Mouse (Mus musculus) embryo, embryonic 11 days (tissue): Measurements from ENCODE around the gene Cit.

Experiments
- DNase-seq: peaks from one replicate; pipeline ENCODE4 v3.0.0-alpha.2; 2015

Cit gene

DNA sequence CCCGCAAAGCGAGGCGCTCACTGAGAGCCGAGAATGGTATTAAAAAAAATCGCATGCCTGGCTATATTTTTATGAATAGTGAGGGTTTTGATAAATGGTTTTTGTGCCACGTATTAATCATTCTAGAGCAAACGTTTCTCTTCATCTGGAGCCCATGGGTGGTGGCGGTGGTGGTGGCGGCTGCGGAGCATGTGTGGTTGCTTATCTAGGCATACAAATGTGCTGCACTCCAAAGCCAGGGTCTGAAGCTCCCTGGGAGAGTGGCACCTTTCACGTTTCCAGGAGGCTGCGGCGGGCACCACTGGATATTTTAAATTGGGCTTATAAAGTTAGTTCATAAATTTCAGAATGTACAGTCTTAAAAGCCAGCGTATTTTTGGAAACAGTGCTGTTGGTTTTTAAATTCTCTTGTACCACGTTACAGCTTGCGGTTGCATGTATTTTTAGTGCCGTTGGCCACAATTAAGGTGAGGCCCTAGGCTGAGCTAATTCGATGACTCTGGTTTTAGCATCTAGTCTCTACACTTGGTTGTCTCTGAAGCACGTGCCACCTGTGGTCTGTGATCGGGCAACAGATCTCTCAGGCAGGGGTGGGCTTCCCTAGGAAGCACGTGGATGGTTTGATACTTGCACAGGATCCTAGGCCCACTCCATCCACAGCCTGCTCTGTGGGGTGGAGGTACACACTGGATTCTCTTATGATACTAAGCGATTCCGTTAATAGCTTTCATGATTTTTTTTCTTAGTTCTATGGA, 73.7 kb downstream of the Cit start:
- DNase-seq: no peak

DNA sequence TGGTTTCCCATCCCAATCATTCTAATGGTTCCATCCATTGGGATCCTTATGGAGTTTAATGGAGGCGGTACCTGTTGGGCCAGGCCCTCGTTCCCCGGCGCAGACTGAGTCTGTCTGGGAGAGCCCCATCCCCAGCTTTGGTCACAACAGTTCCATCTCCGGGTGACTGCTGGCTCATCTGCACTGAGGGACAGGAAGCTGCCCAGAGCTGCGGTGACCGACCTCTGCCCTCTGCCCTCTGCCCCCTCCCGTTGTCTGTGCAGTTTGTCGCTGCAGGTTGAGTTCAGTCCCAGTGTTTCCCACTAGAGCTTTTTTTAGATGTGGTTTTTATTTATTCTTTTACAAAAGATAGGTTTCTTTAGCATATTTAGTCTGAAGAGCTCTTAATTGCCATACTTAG, 76.9 kb downstream of the Cit start:
- no peak for DNase-seq

DNA sequence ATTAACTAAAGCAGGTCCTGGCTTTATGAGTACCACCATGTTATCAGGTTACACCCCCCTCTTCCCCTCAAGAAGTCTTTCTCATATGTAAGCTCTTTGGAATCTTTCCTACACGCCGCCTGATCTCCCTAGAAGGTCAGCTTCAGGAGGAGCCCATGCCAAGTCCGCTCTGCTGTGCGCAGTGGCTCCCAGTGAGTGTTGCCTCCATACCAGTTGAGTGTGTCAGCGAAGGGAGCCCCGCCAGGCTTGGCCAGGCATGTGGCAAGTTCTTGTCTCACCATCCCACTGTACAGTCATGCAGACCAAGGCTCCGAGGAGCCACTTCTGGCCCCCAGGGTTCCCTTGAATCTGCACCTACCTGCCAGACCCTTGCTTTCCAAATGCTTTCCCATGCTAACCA, 79.9 kb downstream of the Cit start:
- DNase-seq: no peak

DNA sequence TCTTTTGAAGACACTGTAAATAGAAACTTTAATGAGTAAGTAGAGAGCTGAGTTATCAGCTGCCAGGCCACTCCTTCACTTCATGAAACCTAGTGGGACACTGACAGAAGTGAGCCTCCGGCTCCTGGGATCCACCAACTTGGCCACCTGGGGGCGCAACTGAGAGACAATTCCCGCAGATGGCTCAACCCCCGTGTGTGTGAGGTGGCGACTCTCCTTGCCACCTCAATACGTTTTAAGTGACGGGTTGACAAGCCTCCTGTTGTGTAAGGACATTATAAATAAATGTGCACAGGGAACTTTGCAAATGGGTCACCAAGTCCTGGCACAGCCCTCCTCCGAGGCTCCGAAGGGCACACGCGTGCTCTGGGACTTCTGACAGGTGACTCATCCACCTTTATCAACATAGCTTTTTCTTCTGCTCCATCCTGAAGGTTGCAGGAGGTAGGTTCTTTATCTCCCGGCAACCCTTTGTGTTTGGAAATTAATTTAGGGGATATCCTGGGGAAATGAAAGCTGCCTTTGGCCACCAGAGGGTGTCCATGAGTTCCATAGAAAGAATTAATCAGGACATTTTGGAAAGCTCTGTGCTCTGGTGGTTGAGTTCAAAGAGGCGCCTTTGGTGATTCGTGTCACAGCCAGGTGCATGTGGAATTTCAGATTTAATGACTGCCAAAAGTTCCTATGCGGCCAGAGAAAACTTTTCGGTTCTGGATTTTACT, 83.9 kb downstream of the Cit start:
- DNase-seq: no peak

DNA sequence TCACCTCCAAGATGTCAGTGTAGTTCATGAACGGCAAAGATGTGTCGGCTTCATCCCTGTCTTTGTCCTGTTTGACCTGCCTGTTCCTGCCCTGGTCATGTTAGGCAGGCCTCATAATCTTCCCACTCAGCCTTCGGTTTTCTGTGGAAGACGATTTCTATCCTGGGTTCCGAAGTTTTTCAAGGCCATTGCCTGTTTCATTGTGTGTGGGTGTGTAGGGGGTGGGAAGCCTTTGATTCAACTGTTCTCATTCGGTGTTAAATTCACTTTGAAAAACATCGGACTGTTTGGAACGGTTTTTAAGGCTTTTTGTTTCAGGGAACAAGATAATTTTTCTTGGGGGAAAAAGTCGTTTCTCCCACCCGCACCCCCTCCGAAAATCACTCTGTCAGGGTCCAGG, 87.2 kb downstream of the Cit start:
- no peak for DNase-seq

DNA sequence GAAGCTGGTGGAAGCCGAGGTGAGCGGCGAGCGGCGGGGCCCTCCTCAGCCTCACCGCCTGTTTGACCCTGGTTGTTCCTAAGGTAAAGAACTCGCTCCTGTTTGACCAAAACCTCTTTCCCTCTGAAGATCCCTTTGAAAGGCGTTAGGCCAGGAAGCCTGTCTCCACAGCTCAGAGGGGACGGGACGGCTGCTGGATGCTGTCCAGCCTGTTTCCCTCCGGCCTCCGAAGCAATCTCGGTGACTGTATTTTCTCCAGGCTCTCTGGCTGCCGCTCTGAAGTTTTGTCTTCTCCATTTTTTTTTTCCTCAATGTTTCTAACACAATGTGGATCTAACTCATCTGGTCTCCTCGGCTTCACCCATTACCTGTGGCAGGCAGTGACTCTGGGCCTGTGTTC, 91.8 kb downstream of the Cit start:
- no peak for DNase-seq

DNA sequence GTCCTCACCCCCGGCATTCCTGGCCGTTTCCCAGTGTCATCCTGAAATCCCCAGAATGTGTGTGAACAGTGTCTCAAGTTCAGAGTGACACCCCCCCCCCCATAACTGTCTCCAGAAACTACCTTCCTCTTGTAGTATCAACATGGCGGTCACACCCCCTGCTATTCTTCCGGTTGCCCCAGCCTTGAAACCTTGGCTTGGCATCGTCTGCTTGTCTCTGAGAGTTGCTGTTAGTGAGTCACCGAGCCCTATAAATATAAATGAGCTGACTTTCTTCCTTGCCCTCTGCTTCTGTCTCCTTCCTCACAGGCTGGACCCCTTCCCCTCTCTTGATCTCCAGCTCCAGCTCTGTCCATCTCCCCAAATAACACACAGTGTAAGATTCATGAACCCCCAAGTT, 92.5 kb downstream of the Cit start:
- no peak for DNase-seq

DNA sequence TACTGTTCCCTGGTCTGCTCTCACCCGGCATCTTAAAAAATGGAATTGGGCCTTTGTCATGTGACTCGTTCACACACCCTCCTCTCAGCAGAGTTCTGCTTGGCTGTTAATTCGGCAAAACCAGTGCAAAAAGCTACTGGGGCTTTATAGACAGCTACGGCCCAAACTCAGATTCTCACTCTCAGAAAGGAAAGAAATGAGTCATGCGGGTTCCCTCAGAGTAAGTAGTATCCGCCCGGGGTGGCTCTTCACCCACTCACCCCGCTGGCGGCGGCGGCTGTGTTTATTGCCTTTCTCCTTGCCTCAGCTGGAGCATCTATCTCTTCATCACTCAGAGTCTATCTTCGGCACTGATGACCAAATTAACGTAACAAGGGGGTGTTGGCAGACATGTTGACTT, 93.9 kb downstream of the Cit start:
- no peak for DNase-seq

DNA sequence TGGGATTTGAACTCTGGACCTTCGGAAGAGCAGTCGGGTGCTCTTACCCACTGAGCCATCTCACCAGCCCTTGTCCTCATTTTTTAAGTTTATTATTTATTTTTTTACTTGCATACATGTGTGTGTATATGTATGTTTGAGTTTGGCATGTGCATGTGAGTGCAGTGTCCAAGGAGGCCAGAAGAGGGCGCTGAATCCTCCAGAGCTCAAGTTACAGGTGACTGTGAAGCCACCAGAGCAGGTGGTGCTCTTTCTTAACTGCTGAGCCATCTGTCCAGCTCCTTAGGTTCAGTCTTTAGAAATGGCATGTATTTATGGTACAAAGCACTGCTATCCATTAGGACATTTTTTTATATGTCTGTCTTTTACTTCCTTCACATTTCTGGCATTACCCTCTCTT, 97.3 kb downstream of the Cit start:
- no peak for DNase-seq

DNA sequence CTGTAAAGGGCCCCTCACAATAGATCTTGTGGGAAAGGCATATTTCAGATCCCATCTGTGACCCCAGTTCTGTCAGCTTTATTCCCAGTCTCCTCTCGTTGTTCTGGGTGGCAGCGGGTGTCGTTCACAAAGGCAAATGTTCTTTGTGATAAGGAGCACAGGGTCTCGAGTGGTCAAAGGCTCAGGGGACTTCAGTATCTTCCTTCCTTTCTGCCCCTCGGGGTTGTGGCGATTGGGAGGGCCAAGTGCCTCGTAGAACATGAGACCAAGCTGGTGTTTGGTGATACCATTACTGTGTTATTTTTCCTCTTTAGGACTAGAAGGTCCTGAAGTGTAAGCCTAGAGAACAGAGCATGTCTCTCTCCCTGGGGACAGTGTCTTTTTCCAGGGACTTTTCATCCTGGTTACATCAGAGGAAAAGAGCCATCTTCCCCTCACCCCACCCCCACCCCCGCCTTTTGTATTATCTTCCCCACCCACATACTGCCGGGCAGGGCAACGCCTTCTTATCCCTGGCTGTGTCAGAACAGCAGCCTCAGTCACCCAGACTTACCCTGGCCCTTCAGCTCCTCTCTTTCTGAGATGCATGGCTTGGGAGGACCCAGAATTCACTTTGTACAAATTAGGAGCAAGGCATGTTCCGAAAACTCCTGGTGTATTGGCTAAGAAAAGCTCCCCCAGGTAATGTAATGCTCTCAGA, 99.9 kb downstream of the Cit start:
- DNase-seq: no peak

DNA sequence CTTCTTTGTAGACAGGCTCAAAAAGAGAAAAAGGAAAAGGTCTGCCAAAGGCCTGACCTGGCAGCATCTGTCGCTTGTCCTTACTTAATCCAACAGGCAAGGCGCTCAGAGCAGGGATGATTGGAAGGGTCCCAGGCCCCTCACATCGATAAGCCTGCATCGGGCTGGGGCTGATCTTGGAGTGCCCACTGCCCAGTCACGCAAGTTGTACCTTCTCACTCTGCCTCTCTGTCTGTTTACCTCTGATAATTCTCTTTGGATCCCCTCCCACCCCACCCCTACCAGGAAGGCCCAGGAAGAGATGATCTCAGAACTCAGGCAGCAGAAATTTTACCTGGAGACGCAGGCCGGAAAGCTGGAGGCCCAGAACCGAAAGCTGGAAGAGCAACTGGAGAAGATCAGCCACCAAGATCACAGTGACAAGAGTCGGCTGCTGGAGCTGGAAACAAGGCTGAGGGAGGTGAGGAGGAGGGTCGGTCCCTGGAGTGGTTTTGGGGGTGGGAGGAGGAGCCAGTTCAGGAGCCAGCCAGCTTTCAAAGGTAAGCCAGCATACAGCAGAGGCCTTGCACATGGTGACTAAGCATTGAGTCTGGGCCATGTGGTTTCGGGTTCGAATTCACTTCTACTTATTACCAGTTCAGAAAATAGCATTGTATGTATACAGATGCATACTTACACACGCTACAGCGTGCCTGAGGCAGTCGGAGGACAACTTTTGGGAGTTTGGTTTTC, 102.7 kb downstream of the Cit start:
- DNase-seq: no peak

DNA sequence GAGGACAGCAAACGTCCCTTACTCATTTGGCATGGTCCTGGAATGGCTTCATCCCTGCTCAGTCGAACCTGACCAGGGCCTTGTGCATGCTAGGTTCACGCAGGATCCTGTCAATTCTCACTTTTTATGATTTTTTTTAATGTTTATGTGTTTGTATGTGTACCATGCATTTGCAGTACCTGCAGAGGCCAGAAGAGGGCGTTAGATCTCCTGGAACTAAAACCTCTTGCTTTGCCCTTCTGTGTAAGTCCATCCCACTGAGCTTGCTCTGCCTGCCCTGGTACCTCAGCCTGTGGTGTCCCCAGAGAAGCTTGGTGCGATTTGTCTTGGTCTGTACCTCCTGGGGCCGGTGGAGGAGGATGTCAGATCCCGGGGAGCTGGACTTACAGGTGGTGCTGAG, 105.9 kb downstream of the Cit start:
- DNase-seq: no peak

DNA sequence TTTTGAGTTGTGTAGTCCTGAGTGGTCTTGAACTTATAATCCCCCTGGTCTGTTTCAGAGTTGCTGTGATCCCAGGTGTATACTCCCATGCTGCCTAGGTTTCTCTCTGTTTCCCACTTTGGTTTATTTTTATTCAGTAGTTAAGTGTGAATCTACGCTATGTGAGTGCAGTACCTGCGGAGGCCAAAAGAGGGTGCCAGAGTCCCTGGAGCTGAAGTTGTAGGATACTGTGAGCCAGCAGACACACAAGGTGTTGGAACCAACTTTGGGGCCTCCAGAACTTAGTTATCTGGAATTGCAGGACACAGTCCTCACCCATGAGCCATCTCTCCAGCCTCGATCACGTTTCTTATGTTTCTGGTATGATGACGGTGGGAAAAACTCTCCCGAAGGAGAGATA, 108.1 kb downstream of the Cit start:
- DNase-seq: no peak

DNA sequence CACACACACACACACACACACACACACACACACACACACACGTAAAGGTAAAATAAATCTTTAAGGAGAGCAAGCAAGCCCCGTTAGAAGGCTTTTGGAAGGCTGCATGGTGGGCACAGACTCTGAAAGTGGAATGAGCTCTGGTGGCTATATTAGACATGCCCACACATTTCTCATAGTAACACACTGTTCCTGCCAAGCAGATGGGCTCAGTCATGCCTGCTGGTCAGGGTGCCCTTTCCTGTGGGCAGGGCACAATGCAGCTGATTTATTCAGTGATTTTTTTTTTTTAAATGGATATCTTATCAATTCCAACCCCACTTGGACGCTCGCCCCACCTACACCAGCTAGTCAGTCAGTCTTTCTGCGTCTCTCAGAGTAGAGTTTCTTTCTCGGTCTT, 109.0 kb downstream of the Cit start:
- no peak for DNase-seq

DNA sequence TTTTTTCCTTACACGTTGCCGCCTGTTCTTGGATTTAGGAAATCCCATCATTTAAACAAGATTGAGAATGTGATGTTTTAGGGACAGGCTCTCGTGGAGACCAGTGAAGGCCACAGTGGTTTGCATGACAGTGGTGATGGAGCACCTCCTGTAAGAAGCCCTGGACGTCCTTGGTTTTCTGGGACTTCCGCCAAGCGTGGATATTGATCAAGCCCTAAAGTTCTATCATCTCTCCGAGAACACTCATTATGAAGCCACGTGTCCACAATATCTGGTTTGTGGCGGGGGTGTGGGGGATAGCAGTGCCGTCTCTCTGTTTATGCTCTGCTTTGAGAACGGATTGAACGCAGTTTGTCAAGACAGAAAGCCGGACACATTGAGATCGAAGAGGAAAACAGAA, 109.5 kb downstream of the Cit start:
- no peak for DNase-seq

DNA sequence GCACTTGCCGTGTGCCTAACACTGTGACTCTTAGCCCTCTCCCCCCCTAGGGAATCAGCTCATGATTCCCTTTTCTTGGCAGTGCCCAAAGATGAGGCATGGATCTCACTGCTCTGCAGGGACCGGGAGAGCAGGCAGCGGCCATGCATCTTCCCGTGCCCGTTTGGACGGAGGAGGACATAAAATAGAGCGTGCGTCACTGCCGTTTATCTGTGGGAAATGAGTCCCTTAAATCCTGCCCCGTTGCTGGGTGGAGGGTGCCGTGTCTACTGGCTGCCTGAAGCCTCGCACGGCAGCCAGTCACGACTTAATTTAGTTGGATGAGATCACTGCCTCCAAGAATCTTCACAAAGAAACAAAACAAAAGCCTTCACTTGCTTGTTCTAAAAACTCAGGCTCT, 110.1 kb downstream of the Cit start:
- DNase-seq: no peak

DNA sequence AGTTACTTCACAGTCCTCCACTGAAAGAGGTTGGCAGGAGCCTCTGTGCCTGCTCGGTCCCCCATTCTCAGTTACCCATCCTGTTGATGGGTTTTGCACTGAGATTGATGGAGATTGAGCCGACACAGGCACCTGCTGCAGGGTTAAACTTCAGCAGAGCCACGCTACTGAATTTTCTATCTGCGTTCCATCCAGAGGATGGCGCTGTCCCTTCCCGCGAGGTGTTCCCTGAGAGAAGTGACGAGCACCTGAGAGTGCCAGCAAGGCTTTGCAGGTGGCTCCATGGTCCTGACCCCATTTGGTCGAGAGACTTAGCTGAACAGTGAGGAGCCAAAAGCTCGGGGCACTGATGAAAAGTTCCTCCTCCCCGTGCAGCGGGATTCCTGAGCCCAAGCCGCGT, 111.0 kb downstream of the Cit start:
- DNase-seq: no peak

DNA sequence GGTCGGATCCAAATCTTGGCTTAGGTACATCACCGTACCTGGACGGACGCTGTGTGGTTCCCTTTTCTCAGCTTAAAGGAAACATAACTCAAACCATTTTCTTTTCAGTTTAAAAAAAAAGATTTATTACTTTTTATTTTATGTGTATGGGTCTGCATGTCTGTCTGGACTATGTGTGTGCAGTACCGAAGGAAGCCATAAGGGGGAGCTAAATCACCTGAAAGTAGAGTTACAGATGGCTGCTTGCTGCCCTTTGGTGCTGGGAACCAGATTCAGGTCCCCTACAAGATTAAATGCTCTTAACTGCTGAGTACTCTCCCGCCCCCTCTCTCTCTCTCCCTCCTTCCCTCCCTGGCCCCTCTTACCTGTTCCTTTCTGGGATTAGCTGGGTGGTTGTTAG, 112.1 kb downstream of the Cit start:
- DNase-seq: no peak

DNA sequence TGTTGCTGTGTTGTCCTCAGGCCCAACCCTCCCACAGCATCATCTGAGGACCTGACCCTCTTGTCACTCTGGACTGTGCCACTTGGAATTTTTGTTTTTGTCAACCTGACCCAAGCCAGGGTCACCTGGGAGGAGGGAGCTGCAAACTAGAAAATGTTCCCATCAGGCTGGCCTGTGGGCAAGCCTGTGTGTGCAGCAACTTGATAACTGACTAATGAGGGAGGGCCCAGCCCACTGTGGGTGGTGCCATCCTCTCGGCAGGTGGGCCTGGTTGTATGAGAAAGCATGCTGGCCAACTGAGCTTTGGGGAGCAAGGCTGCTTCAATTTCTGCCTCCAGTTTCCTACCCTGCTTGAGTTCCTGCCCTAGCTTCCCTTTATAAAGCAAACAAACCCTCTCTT, 113.3 kb downstream of the Cit start:
- DNase-seq: no peak

DNA sequence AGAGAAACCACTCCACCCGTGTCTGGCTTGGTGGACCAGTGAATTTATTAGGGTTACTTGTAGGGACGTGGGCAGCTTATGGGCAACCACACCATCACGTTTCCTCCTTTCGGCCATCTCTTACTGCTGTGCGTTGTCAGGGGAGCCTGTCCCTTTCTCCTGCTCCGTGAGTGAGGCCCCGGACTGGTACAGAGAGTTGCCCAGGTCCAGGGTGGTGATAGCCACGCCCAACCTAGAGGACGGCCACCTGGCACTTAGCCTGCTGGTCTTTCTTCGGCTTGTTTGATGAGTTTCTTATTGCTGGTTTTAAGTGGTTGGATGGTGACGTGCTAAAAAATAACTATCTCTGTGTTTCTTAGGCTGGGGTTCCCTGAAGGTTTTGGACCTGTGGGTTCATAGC, 113.7 kb downstream of the Cit start:
- no peak for DNase-seq

DNA sequence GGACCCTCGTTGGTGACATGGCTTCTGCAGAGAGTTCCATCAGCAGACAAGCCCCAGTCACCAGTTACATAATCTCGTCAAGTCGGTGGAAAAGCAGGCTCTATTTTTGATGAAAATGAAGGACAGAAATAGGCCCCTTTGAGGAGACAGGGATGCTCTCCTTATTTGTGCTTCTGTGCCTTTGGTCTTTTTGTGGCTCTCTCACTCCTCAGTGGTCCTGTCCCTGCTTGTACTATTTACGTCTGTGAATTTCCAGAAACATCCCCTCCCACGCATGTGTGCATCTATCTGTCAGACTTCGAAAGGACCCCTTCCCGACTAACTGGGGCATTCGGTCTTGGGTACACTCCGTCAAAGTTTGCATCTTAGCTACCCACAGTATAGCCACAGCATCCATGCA, 116.7 kb downstream of the Cit start:
- no peak for DNase-seq

DNA sequence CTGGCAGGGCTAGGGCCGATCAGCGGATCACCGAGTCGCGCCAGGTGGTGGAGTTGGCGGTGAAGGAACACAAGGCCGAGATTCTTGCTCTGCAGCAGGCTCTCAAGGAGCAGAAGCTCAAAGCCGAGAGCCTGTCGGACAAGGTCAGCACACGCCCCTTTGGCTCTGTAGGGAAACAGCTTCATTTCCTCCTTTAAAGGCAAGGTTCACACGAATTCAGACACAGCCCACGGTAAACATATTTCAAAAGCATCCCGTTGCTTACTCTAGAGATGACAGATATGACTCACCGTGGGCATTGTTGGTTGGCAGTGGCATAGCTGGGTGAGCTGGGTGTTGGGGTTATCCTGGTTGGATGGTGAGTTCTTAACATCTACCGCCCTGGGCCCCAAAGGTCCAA, 126.2 kb downstream of the Cit start:
- DNase-seq: no peak

DNA sequence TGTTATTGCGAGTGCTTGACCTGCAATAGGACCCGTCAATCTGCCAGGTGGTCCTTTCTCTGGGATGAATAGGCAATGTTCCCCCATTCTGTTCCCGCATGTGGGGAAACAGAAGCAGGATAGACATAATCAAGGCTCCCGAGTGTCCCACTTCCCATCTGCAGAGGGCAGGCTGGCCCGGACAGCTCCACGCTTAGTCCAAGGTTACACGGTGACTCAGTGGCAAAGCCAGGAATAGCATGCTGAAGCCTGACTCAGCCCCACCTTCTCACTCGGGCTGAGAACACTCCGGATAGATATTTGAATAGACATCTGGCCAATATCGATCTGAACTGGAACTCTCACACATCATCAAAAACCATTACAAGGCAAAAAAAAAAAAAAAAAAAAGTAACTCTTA, 130.6 kb downstream of the Cit start:
- no peak for DNase-seq

DNA sequence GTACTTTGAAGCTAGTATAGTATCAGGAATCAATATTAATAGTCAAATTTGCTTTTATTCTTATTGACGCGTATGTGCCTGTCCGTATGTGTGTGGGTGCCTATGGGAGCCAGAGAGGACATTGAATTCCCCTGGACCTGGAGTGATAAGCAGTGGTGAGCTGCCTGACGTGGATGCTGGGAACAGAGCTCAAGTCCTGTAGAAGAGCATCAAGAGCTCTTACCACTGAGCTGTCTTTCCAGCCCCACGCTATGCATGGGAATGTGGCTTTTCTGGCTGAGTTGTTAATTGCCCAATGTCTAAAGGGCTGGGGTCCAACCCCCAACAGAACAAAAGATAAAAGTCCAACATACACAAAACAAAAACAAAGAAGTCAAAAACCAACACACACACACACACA, 131.4 kb downstream of the Cit start:
- DNase-seq: no peak
